In the genomic region with DNA sequence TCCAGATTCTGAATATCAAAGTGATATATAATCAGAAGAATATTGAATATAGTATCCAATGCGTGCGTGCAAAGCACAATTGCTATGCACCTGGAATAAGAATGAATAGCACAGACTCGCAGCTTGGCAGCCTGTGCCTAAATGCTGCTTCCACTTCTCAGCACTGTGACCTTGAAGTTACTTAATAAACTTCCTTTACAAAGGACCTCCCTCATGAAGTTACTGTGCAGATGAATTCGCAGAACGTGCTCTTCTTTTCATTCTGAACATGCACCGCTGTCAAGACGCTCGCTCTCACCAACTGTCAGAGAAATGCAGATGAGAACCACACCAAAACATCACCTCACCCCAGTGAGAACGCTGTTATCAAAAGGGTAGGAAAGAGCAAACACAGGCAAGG, we compare ENCODE assay signal across 11 mouse cellular contexts.
DNase-seq lines count a peak whose midpoint lies in the region; ATAC-seq and TF ChIP-seq lines count a peak whose summit lies in the region.
"Had no signal": no experiment of that assay in that cellular context is flagged by ENCODE, and none has a peak within 500 bp of the region (broad histone marks: within the 10 kb centered on the region; RNA-seq: fewer than 3 reads in every experiment).

No protein-coding gene starts in this region.

- H3K27ac ChIP-seq in heart, postnatal 0 days (ENCODE audit: low read depth), result peak overlapping the region; percentile 75
- H3K27ac ChIP-seq in midbrain, embryonic 14.5 days (replicated peaks; ENCODE audit: low read depth, low read length), result no peak overlapping the region
- H3K27ac ChIP-seq in midbrain, embryonic 13.5 days, result no peak overlapping the region
- H3K27ac ChIP-seq: liver, embryonic 15.5 days had no signal

- H3K4me1 ChIP-seq in heart, postnatal 0 days (ENCODE audit: control insufficient read depth, insufficient read depth), result peaks cover 5% of the 10 kb centered on the region
- peaks cover 7% of the 10 kb centered on the region; the same call in 1 of the 2 replicates for H3K4me1 ChIP-seq in midbrain, embryonic 14.5 days (ENCODE audit: control insufficient read depth, insufficient read depth, low read length)
- peaks cover 19% of the 10 kb centered on the region for H3K4me1 ChIP-seq in midbrain, embryonic 13.5 days (replicated peaks)

- ATAC-seq in heart, postnatal 0 days (ENCODE audit: insufficient read depth, low read depth), result no peak
- ATAC-seq in midbrain, embryonic 14.5 days (ENCODE audit: low FRiP score, low TSS enrichment), result no peak
- ATAC-seq in midbrain, embryonic 13.5 days, result no peak
- peak; percentile 52 for ATAC-seq in megakaryocyte, adult 5-6 weeks (ENCODE audit: poor library complexity, severe bottlenecking)

- H3K4me2 ChIP-seq in heart, postnatal 0 days (ENCODE audit: low read depth, low read length), result peak overlapping the region; percentile 28; the same call in 1 of the 2 replicates
- H3K4me2 ChIP-seq in midbrain, embryonic 14.5 days (ENCODE audit: low read length), result no peak overlapping the region
- no peak overlapping the region for H3K4me2 ChIP-seq in midbrain, embryonic 13.5 days (replicated peaks)
- H3K4me2 ChIP-seq: liver, embryonic 15.5 days had no signal

- no peak for TF ChIP-seq POLR2A in brain, embryonic 14.5 days (IDR thresholded peaks at IDR 0.05; ENCODE audit: borderline replicate concordance, extremely low read depth, insufficient read depth, insufficient read length, poor library complexity, severe bottlenecking)

- TF ChIP-seq EP300 in heart, postnatal 0 days (IDR thresholded peaks at IDR 0.05; ENCODE audit: low read depth), result no peak

- no peaks in the 10 kb centered on the region for H3K9me3 ChIP-seq in heart, postnatal 0 days (replicated peaks; ENCODE audit: control insufficient read depth, low read length)
- no peaks in the 10 kb centered on the region for H3K9me3 ChIP-seq in midbrain, embryonic 14.5 days (ENCODE audit: control insufficient read depth, low read length)
- no peaks in the 10 kb centered on the region for H3K9me3 ChIP-seq in midbrain, embryonic 13.5 days
- H3K9me3 ChIP-seq: liver, embryonic 15.5 days had no signal

- TF ChIP-seq CTCF in heart, postnatal 0 days (IDR thresholded peaks at IDR 0.05; ENCODE audit: low read depth), result no peak
- no peak for TF ChIP-seq CTCF in brain, embryonic 14.5 days (IDR thresholded peaks at IDR 0.05; ENCODE audit: borderline replicate concordance, extremely low read depth, insufficient read depth, insufficient read length)

- H3K36me3 ChIP-seq in heart, postnatal 0 days (replicated peaks; ENCODE audit: control insufficient read depth, insufficient read depth, low read length), result no peaks in the 10 kb centered on the region
- H3K36me3 ChIP-seq in midbrain, embryonic 14.5 days (ENCODE audit: control insufficient read depth, insufficient read depth, low read length), result no peaks in the 10 kb centered on the region
- no peaks in the 10 kb centered on the region for H3K36me3 ChIP-seq in midbrain, embryonic 13.5 days
- H3K36me3 ChIP-seq: liver, embryonic 15.5 days had no signal

- no peak overlapping the region for H3K9ac ChIP-seq in heart, postnatal 0 days (replicated peaks; ENCODE audit: low read depth, low read length)
- H3K9ac ChIP-seq in midbrain, embryonic 14.5 days (replicated peaks; ENCODE audit: low read length), result no peak overlapping the region
- H3K9ac ChIP-seq in midbrain, embryonic 13.5 days (replicated peaks), result no peak overlapping the region
- H3K9ac ChIP-seq: liver, embryonic 15.5 days had no signal

- DNase-seq in heart, postnatal 0 days (ENCODE audit: low spot score), result no peak
- no peak for DNase-seq in heart, adult 9 months (ENCODE audit: low spot score in 2 of 2)
- peak; percentile 10 for DNase-seq in midbrain, embryonic 14.5 days
- DNase-seq in brain, embryonic 14.5 days (ENCODE audit: low read depth), result peak; percentile 45
- DNase-seq in cerebellum, postnatal 14 days, result no peak
- DNase-seq: adrenal gland, postnatal 36 days; cerebellum, adult 11 months; layer of hippocampus, adult 9-11 months had no signal

- no peak overlapping the region for H3K4me3 ChIP-seq in heart, postnatal 0 days (ENCODE audit: low read depth, low read length)
- no peak overlapping the region for H3K4me3 ChIP-seq in midbrain, embryonic 14.5 days (replicated peaks; ENCODE audit: low read depth, low read length)
- H3K4me3 ChIP-seq in midbrain, embryonic 13.5 days (replicated peaks), result no peak overlapping the region
- H3K4me3 ChIP-seq: liver, embryonic 15.5 days had no signal

- H3K27me3 ChIP-seq in heart, postnatal 0 days (ENCODE audit: control insufficient read depth, insufficient read depth, low read length), result no peaks in the 10 kb centered on the region
- H3K27me3 ChIP-seq in midbrain, embryonic 14.5 days (ENCODE audit: control insufficient read depth, insufficient read depth, low read length), result no peaks in the 10 kb centered on the region
- H3K27me3 ChIP-seq in midbrain, embryonic 13.5 days, result no peaks in the 10 kb centered on the region
- H3K27me3 ChIP-seq: liver, embryonic 15.5 days had no signal

- WGBS in heart, postnatal 0 days, result 24% methylated on average over 9 of the region's 9 CpGs
- WGBS in midbrain, embryonic 14.5 days, result 50% methylated on average over 9 of the region's 9 CpGs
- WGBS in midbrain, embryonic 13.5 days, result 58% methylated on average over 9 of the region's 9 CpGs

Comparison
In these comparisons a context has a peak if more than half of its experiments do, and no peak if none do; other contexts are left out.
1. DNase-seq: peak in midbrain, embryonic 14.5 days (single experiment) and brain, embryonic 14.5 days (single experiment); none in heart, postnatal 0 days (single experiment), heart, adult 9 months (0 of 2) and cerebellum, postnatal 14 days (0 of 2).